Mouse (Mus musculus) testis, postnatal 14 days (tissue): Measurements from ENCODE around the gene A430078G23Rik.

Experiments used
- DNase-seq: peaks from one replicate; pipeline ENCODE4 v3.0.0; 2021; ENCODE audit warnings: low spot score

Gene A430078G23Rik

DNA sequence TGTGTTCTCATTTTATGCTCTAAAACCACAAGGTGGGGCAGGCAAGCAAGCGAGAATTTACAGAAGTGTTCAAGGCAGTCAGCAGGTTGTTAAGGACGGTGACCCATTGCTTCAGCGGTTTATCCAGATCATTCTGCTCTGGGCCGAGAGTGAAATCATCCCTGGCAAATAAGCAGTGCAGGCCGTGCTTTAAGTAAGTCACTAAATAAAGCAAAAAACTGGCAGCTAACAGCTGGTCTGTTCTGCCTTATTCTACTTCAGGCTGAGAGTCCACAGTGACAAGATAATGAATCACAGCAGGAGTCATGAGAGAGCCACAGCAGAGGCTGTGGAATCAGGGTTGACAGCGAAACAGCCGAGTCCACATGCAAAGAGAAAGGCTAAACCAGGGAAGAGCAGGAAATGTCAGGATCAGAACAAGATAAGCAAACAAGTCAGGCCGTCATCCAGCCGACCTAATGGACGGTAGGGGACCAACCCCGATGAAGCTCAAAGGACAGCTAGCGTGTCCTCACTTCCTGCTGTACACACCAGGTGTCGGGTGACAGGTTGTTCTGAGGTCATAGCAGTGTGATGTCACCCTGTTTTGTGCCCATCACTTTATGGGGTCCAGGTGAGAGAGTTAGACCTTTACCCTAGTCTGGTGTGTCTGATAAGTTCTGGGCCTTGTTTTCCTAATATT, 4.9 kb upstream of the A430078G23Rik start:
- DNase-seq, result no peak

DNA sequence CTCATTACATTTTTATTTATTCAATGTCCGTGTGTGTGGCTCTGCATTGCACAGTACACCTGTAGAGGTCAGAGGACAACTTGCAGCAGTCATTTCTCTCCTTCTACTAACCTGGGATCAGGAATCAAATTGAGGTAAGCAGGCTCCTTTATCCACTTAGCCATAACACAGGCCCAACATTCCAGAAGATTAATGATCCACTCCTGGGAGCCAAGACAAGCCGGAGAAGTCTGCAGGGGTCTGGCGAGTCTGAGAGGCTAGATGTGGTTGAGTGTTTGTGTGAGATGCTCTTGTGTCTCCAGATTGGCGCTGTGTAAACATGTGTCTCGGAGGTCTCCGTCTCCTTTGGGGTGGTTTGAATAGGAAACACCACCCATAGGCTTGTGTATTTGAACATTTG, 2.5 kb upstream of the A430078G23Rik start:
- DNase-seq, result no peak

DNA sequence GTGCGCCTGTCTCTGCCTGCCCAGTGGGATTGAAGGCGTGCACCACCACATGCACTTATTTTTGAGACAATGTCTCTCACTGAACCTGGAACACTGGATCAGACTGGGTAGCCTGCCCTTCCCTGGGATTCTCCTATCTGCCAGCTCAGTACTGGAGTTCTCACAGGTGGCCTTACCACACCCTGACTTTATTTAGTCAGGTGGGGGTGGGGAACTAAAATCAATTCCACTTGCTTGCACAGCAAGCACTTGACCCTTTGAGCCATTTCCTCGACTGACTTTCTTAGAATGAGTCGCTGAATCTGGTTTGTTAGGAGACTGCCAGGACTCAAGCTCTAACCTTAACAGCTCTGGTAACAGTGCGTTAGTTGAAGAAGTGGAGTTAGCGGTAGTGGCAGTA, 500 bp upstream of the A430078G23Rik start:
- DNase-seq, result peak; percentile 26

DNA sequence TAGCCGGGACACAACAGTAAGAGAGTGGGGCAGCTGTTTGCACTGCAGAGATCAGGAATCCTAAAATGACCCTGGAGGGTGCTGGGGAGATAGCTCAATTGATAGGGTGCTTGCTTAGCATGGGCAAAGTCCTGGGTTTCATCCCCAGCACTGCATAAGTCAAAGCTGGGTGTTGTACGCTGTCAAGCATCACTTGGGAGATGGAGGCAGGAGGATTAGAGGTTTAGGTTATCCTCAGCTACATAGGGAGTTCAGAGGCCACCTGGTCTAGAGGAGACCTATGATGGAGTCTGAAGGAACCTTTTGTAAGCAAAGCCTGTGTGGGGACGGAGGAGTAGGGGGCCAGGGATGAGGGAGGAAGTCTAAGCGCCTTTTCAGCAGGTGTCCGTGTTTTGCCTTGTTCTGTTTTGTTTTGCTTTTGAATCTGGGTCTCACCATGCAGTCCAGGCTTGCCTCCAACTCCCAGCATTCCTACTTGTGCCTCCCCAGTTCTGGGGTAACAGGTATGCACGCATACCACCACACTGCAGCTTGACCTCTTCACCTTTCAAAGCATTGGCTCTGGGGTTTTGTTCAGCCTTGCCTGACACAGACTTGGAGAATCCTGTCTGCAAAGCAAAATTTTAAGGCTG, 712 bp downstream of the A430078G23Rik start:
- no peak for DNase-seq

DNA sequence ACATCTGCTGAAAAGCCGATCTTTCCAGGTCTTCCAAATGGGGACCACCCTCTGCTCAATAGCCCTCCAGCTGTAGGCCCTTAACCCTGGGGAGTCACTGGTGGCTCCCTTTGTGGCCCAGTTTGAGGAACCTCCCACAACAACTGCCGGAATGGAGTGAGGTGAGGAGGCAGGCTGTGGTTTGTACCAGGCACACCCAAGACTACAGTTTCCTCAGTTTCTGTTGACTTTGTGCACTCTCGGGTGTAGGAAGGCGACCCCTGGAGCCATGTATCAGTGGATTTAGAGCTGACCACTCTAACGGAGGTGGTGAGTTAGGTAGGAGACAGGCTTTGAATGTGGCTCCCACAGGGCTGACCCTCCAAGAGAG, 1.2 kb downstream of the A430078G23Rik start:
- no peak for DNase-seq

DNA sequence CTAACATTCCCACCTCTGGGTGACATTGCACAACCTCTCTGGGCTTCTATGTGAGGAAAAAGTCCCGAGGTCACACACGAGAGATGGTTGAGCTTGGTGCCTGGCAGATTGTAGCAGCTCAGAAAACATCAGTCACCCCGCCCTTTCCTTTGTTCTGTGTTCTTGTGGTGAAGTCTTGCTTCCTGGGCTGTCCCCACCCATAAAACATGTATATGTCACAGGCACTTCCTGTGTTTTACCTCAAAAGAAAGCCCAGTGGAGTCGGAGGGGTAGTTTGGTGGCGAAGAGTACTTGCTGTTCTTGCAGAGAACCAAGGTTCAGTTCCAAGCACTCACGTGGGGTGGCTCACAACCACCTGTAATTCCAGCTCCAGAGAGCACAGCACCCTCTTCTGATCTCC, 2.4 kb downstream of the A430078G23Rik start:
- no peak for DNase-seq

DNA sequence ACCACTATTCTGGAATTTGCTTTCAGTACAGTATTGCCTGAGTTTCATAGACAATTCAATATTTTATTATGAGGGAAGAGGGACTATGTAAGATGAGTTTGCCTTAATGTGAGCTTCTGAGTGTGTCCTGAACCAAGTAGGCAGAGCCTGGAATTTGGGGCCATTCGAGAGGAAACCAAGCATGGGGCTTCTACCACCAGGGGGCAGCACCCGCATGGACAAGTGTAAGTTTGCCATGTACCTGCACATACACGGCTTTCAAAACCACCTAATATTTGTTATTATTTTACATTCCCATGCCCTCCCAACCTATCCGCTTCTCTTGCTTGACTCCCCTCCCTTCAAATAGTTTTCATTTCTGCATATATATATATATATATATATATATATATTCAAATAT, 4.8 kb downstream of the A430078G23Rik start:
- peak; percentile 50 for DNase-seq

DNA sequence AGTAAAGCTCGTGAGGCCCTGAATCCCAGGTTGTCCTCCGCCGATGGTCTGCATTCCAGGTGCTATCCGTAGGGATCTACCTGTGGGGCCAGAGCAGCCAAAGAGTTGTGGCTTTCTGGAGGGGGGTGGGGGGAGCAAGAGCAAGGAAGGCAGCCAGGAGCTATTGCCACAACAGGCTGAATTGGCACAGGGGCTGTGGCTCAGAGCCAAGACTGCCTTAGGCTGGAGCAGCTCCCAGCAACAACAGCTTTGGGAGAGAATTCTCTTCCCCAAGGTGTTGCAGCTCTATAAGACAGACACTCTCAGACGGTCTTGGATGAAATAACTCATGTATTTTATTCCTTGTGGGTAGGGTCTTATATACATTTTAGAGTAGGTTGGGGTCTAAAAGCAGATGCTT, 13.9 kb downstream of the A430078G23Rik start:
- no peak for DNase-seq

DNA sequence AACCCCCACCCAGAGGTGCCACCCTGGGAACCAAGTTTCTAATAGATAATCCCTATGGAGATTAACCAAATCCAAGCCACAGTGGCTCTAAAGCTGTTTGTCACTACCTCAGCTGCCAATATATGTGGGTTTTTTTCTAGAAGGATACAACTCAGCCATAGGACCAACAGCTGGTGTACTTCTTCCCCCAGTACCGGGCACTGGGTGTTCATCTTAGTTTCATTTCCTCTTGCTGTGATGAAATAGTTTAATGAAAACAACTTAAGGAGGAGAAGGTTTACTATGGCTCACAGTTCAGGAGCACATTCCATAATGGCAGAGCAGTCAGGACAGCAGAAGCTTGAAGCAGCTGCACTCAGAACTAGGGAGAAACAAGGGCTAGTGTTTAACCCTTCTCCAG, 14.9 kb downstream of the A430078G23Rik start:
- DNase-seq, result no peak

DNA sequence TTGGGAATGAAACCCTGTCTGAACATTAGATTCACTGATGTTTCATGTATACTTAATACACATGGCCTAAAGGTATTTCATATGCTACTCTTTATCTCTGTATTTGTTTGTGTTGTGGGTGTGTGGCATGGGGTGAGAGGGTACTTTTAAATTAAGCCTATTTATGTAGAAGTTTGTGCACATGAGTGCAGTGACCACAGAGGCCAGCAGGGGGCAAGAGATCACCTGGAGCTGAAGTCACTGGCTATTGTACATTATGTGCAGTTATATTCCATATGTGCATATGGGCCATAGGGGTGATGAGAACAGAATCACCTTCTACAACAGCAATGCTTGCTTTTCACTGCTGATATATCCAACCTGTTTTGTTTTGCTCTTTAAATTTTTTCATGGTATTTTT, 22.5 kb downstream of the A430078G23Rik start:
- DNase-seq, result no peak

DNA sequence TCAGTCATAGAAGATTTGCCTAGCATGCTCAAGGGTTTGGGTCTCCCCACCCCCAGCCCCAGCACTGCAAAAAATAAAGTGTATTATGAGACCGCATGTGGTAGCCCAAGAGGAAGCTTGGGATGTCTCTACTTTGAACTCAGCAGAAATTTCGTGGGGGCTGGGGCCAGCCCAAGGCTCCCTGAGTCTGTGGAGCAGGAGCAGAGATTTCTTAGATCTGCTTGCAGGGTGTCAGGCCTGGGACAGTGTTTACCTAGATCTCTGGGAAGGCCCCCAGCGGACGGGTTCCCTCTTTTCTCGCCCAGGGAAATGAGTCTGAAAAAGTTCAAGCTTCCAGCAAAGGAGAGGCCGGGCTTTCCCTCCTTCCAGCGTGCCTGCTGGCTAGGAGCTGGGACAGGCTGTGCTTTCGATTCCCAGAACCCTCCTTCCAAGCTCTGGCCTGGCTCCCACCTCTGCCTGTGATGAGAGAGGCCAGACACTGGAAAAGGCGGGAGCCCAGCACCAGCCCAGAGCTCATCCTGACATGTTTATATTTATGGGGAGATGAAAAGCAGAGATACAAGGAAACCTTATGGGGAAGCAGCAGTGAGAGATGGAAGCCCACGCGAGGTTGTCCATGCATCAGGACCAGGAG, 23.5 kb downstream of the A430078G23Rik start:
- DNase-seq, result peak; percentile 59

DNA sequence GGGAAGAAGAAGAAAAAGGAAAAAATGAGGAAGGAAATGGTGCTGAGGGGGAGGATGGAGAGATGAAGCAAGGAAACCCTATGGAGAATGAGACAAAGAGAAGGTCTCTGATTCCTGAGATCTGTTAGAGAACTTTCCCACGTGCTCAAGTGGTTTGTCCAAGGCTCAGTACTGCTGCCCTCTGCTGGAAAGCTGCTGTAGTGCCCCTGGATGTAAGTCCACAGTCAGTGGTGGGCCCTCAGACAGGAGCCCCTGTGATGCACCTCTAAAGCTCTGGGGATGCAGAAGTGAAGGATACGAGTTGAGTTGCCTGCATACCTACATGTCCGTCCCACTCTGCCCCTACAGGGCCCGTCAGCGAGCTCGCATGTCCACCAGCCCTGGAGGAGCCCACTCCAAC, 34.1 kb downstream of the A430078G23Rik start:
- peak; percentile 46 for DNase-seq

DNA sequence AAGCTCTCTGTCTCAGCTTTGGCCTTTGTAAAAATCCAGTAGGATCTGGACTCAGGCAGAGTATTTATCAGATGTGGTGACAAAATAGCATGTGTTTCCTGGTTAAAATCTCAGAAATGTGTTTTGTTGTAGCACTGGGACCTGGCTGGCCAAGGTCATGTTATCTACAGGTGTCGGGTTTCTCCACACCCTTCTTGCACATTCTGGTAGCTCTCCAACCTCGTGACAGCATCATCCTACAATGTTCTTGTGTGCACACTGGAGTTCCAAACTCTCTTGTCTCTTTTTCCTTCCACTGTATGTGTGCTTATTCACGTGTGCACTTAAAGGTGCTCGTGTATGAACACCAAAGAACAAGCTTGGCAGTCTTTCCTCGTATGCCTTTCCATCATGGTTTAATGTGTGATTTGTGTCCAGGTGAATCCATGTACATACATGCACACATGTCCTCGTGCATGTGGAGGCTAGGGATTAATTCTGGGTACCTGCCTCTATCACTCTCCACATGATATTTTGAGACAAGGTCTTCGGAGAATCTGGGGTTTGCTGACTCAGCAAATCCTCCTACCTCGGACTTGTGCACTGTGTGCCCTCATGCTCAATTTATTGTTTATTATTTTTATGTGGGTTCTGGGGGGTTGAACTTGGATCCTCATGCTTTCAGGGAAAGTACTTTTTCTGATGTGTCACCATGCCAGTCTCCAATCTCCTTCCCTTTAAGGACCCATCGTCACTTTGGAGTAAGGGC, 35.5 kb downstream of the A430078G23Rik start:
- DNase-seq, result no peak

DNA sequence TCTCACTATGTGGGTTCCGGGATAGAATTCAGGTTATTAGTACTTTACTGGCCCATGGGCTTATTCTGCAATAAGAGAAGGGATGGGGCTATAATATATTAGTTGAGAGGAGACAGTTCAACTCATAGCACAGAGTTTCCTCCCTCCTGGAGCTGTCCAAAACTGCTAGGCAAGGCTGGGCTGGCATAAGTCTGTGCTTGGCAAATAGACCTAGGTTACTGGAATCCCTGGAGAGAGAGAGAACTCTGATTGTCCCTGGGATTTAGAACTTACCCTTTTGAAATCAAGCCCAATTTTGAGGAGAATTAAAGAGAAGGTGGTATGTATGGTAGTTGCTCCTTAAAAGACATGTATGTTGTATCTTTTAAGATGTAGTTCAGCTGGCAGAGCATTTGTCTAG, 36.3 kb downstream of the A430078G23Rik start:
- no peak for DNase-seq

DNA sequence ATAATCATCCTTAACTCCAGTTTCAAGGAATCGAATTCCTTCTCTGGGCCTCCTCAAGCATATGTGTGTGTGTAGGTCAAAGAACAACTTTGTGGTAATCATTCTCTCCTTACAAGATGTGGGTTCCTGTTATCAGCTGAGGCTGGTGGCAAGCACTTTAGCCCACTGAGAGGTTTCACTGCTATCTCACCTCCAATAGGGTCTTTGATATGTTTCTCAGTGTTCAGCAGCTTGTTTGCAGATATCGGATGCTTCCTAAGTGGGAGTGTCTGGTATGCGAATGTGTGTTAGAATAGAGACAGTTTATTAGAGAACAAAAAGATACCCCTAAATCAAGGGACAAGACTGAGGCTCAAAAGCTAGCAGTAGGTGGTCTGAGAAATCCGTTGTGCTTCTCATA, 39.1 kb downstream of the A430078G23Rik start:
- DNase-seq, result no peak

DNA sequence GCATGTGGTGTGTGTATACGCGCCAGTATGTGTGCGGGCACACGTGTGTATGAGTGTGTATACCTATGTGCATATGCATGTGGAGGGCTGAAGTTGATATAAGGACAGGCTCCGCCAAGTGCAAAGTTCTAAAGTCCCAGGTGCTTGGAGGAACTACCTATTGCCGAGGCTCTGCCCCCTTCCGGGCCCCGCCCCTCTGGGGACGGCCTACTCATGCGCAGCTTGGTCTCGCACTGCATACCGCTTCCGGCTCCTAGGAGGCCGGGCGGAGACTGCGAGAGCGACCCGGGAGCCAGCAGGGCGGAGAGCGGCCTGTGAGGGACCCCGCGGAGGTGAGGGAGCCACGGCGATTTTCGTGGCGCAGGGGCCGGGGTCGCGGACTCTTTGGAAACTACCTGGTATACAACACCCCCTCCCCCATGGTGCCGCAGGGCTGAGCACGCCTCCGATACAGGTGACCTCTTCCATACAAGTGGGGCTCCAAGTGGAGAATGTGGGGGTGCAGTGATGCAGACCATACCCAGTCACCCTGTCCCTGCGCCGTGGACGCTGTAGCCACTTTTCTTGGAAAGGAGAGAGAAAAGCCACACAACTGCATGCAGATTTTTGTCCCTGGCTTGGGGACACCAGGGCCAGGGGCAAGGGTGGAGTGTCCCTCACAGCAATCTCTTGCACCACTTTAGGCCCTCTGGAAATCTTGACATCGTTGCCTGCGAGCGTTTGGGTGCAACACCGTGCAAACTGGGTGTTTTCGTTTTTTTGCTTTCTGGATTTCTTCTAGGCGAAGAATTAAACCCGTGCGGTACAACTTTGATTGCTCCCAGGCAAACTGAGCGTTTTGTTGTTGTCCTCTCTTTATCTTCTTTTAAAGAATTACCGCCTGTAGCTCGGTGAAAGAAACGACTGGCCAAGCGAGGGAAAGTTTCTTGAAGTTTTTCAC, 39.8 kb downstream of the A430078G23Rik start, which contains the start of gene Arhgef18:
Gene Arhgef18 (plus strand): TSS at position 236 of the 940 bp plus-strand sequence.
- DNase-seq, result peak; percentile 85

DNA sequence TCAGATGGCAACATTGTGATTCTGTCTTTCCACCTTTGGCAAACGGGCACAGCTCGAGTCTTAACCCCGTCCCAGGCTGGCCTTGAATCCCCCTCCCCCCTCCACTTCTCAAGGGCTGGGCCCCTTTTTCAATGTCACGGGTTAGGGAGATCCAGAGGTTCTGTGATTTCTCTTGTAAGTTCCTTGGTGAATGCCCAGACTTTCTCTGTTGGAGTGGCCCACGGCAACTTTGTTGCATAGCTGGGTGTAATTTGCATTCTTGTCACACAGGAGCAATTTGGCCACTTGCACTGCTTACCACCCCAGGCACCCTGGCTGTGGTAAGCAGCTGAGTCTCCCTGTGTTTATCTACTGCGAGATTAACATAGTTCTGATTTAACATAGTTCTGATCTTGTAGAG, 41.4 kb downstream of the A430078G23Rik start:
- DNase-seq, result peak; percentile 79

DNA sequence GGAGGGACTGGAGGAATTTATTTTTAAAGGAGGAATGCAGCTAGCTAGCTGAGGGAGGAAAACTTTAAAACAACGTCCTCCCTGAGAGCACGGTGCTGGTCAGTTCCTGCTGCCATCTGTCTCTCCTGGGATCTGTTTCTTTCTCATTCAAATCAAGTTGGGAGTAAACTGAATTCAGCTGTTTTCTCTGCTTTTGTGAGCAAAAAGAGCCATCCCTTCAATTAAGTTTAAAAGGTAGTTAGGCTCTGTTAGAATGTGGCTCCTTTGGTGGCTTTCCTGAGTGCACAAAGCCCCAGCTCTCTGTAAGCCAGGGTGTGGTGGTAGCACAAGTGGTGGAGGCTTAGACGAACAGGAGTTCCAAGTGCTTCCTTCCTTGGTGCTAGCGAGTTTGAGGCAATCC, 42.0 kb downstream of the A430078G23Rik start:
- DNase-seq, result no peak

DNA sequence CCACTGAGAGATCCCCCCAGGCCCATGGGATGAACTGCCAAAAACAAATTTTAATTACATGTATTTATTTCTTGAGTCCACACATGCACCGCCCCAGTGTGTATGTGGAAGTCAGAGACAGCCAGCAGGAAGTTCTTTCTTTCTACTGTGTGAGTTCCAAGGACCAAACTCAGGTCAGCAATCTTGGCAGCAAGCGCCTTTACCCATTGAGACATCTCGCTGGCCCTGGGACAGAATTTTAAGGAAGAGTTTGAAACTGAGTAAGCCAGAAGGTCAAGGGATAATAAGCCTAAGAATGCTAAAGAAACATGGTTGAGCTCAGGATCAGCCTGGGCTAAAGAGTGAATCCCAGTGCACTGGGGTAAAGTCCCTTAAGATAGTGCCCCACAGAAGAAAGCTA, 44.4 kb downstream of the A430078G23Rik start:
- DNase-seq, result no peak

DNA sequence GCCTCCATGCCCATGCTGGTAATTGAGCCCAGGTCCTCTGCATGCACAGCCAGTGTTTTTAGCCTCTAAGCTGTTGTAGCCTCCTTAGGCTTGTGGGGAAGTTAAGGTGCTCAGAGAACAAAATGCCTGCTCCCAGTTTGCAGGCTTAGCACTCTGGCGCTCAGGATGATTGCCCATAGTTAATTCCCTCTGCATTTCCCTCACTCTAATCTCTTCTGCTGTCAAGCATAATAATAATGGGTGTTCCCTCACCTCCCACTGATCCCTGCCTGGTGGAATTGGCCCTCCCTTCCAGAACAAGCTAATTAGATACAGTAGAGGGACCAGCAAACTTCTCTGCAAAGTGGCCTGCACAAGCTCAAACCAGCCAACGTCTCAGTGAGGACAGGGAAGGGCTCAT, 47.3 kb downstream of the A430078G23Rik start:
- DNase-seq, result peak; percentile 23

DNA sequence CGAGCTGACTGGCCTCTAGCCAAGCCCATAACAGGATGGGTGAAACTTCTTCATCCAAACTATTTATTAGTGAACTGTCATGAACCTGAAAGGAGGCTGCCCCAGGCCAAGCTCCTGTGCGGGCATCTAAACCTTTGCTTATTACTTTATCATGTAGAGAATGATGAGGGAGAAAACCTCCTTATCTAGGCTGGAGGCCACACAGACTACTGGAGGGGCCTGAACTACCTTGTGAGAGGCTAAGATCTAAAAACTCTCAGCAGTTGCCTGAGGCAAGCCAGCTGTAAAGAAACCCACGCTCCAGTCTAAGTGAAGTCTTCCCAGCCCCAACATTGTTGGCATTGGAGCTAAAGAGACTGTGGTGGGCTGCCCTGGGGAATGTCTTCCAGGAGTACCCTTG, 54.2 kb downstream of the A430078G23Rik start:
- DNase-seq, result no peak

DNA sequence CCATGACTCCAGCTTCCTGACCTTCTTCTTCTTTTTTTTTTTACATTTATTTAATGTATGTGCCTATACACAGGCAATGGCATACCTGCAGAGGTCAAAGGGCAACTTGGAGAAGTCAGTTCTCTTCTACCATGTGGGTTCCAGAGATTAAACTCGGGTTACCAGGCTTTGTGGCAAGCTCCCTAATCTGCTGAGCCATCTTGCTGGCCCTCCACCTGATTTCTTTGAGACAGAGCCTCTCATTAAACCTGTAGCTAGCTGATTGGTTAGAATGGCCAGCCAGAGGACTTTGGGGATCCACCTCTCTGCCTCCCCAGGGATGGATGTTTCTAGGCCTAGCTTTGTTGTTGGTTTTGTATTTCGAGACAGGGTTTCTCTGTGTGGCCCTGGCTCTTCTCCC, 57.9 kb downstream of the A430078G23Rik start:
- DNase-seq, result no peak
